Mouse (Mus musculus): Measurements from ENCODE around the gene Gm26602. TPM values are rescaled to one million over a fixed set of nuclear protein-coding genes. Genes with fewer than 3 reads are reported as not detected.

Gm26602 gene
- polyA plus RNA-seq, 1 experiment from 2014 or later = 6.0 TPM

DNA sequence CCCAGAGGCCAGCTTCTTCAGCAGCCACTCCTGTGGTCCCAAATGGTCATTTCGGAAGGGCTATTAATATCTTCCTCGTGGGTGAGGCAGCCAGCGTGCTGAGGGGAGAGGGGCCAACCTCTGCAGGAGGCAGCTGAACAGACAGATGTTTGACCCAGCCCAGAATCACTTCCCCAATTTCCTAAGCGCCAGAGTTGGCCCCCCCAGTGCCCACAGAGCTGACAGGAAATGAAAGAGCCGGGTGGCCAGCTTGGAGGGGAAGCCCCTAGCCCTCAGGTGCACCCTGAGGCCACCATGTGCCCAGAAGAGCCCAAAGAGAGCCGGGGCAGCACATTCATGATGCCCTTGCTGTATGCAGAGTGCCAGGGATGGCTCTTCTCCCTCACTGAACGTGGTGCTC is 30.1 kb downstream of the Gm26602 start:
- Histone ChIP-seq H3K27me3 (replicated peaks; ENCODE audit: control insufficient read depth, insufficient read depth, low read length) (no peaks in the 10 kb centered on the region), H3K9ac (ENCODE audit: low read length) (no peak overlapping the region), H3K4me2 (ENCODE audit: low read length) (no peak overlapping the region), H3K27ac (ENCODE audit: low read depth, low read length) (no peak overlapping the region), H3K9me3 (replicated peaks; ENCODE audit: control insufficient read depth, low read length) (no peaks in the 10 kb centered on the region), H3K4me3 (ENCODE audit: low read depth, low read length) (no peak overlapping the region), H3K36me3 (ENCODE audit: control insufficient read depth, insufficient read depth, low read length) (peaks cover 2% of the 10 kb centered on the region; the same call in 1 of the 2 replicates), H3K4me1 (ENCODE audit: control insufficient read depth, insufficient read depth, low read length) (peaks cover 4% of the 10 kb centered on the region; the same call in 1 of the 2 replicates)
- WGBS = 73% methylated on average over 7 of the region's 7 CpGs
- ATAC-seq = no peak
- no peak for DNase-seq (ENCODE audit: low spot score)

DNA sequence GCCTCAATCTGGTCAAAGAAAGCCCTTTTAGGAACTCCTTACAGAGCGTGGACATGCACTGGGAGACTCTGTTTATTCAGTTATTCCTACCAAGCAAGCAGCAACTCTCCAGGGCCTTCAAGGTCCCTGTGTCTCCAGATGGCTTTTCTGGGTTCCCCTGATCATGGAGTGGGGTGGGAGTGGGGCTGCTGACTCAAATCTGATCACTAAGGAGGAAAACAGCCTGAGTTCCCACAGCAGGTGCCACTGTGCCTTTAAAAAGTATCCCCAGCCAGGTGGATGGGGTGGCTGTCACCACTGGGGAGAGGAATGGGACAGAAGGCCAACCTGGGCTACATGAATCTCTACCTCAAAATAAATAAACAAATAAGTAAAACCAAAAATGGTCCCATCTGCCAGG is 32.3 kb downstream of the Gm26602 start:
- no peak overlapping the region for H3K4me3 ChIP-seq (ENCODE audit: low read depth, low read length)
- H3K4me2 ChIP-seq (ENCODE audit: low read length) = no peak overlapping the region
- H3K4me1 ChIP-seq (ENCODE audit: control insufficient read depth, insufficient read depth, low read length) = peaks cover 3% of the 10 kb centered on the region; the same call in 1 of the 2 replicates
- DNase-seq (ENCODE audit: low spot score) = no peak
- no peak overlapping the region for H3K9ac ChIP-seq (ENCODE audit: low read length)
- no peaks in the 10 kb centered on the region for H3K27me3 ChIP-seq (replicated peaks; ENCODE audit: control insufficient read depth, insufficient read depth, low read length)
- no peaks in the 10 kb centered on the region for H3K36me3 ChIP-seq (ENCODE audit: control insufficient read depth, insufficient read depth, low read length)
- ATAC-seq = no peak
- H3K9me3 ChIP-seq (replicated peaks; ENCODE audit: control insufficient read depth, low read length) = no peaks in the 10 kb centered on the region
- WGBS = 79% methylated on average over 1 of the region's 1 CpGs
- H3K27ac ChIP-seq (ENCODE audit: low read depth, low read length) = no peak overlapping the region

DNA sequence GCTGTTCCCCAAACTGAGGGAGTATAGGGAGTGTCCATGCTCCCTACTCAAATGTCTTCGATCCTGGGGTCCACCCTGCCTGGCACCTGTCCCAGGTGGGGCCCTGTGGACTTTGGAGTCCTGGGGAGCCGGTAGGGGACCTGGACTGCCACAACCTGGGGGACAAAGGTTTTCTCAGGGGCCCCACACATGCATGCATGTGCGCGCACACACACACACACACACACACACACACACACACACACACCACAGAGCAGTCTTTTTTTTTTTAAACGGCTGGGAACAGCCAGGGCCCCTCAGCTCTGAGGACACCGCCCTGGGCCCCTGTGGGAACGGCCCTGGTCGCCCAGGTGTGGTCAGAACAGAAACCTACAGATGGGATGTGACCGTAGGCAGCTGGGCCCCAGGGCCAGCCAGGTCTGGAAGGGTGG is 32.8 kb downstream of the Gm26602 start:
- H3K27me3 ChIP-seq (replicated peaks; ENCODE audit: control insufficient read depth, insufficient read depth, low read length) = no peaks in the 10 kb centered on the region

DNA sequence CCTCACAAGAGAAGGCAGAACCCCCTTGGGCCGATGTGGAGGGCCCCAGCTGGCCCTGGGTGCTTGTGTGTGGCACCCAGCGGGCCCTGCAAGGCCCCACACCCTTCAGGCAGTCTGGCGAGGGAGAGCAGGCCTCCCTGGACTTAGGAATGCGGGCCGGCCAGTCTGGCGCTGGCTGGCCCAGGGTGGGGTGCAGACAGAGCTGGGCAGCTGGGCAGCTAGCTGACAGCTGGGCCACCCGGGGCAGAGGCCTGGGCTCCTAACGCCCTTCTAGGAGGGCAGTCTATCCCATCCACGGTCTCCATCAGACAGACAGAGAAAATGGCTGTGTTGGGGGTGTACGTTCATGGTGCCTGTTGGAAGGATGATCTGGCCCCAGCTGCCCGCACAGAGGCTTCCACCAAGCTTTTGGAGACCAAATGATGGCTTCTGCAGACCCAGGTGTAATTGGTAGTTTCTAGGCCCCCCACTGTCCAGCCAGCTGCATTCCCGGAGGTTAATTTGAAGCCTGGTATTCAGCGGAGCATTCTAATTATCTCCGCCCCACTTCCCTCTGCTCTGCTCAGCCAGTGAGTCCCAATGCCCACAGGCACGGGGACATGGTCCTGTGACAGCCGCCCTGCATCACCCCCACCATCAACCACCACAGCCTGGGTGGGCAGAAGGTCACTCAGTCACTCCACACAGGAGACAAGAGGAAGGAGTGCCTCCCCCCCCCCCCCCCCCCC is 35.0 kb downstream of the Gm26602 start:
- peak overlapping the region; percentile 17; the same call in 1 of the 2 replicates for H3K27ac ChIP-seq (ENCODE audit: low read depth, low read length)
- H3K27me3 ChIP-seq (replicated peaks; ENCODE audit: control insufficient read depth, insufficient read depth, low read length) = no peaks in the 10 kb centered on the region
- peaks cover 3% of the 10 kb centered on the region; the same call in 1 of the 2 replicates for H3K4me1 ChIP-seq (ENCODE audit: control insufficient read depth, insufficient read depth, low read length)
- no peaks in the 10 kb centered on the region for H3K9me3 ChIP-seq (replicated peaks; ENCODE audit: control insufficient read depth, low read length)
- 0 out of 2 replicates have a peak, but pooled peaks have one; percentile 42 for ATAC-seq
- H3K4me3 ChIP-seq (ENCODE audit: low read depth, low read length) = no peak overlapping the region
- WGBS = 18% methylated on average over 16 of the region's 16 CpGs
- H3K4me2 ChIP-seq (ENCODE audit: low read length) = no peak overlapping the region
- peak; percentile 52 for DNase-seq (ENCODE audit: low spot score)
- peaks cover 16% of the 10 kb centered on the region for H3K36me3 ChIP-seq (ENCODE audit: control insufficient read depth, insufficient read depth, low read length)
- H3K9ac ChIP-seq (ENCODE audit: low read length) = no peak overlapping the region

More for the DNA sequence above, 32.8 kb downstream of the Gm26602 start:
- Histone ChIP-seq H3K4me1 (ENCODE audit: control insufficient read depth, insufficient read depth, low read length) (peaks cover 3% of the 10 kb centered on the region; the same call in 1 of the 2 replicates), H3K9ac (ENCODE audit: low read length) (no peak overlapping the region), H3K36me3 (ENCODE audit: control insufficient read depth, insufficient read depth, low read length) (no peaks in the 10 kb centered on the region), H3K27ac (ENCODE audit: low read depth, low read length) (no peak overlapping the region), H3K4me3 (ENCODE audit: low read depth, low read length) (no peak overlapping the region), H3K9me3 (replicated peaks; ENCODE audit: control insufficient read depth, low read length) (no peaks in the 10 kb centered on the region), H3K4me2 (ENCODE audit: low read length) (no peak overlapping the region)
- ATAC-seq (no peak), DNase-seq (ENCODE audit: low spot score) (no peak)
- WGBS = 83% methylated on average over 9 of the region's 9 CpGs

DNA sequence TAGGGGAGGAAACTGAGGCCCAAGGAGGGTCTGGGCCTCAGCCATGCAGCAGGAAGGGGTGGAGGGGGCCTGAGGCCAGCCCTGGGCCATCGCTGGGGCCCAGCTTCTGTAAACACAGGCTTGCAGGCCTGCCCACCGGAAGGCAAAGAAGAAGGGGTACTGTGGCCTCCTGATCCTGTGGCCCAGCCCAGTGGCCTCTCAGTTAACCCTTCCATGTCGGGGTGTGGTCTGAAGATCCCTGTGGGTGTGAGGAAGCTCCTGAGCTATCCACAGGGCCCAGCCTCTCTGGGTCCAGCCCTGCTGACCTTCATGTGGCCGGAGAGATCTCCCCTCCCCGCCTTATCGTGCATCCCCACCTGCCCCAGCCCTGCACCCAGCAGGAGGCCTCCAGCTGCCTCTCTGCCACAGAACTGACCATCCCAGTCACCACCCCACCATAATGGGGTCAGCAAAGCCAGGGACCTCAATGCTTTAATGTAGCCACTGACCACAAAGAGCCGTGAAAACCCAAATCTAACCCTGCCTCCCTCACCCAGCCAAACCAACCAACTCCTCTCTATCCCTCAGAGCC is 36.2 kb downstream of the Gm26602 start:
- ATAC-seq (no peak), DNase-seq (ENCODE audit: low spot score) (no peak)
- Histone ChIP-seq H3K36me3 (ENCODE audit: control insufficient read depth, insufficient read depth, low read length) (peaks cover 27% of the 10 kb centered on the region), H3K27ac (ENCODE audit: low read depth, low read length) (no peak overlapping the region), H3K9ac (ENCODE audit: low read length) (no peak overlapping the region), H3K4me1 (ENCODE audit: control insufficient read depth, insufficient read depth, low read length) (peaks cover 3% of the 10 kb centered on the region; the same call in 1 of the 2 replicates), H3K4me2 (ENCODE audit: low read length) (no peak overlapping the region), H3K4me3 (ENCODE audit: low read depth, low read length) (no peak overlapping the region), H3K27me3 (replicated peaks; ENCODE audit: control insufficient read depth, insufficient read depth, low read length) (no peaks in the 10 kb centered on the region), H3K9me3 (replicated peaks; ENCODE audit: control insufficient read depth, low read length) (no peaks in the 10 kb centered on the region)
- WGBS = 21% methylated on average over 7 of the region's 7 CpGs

DNA sequence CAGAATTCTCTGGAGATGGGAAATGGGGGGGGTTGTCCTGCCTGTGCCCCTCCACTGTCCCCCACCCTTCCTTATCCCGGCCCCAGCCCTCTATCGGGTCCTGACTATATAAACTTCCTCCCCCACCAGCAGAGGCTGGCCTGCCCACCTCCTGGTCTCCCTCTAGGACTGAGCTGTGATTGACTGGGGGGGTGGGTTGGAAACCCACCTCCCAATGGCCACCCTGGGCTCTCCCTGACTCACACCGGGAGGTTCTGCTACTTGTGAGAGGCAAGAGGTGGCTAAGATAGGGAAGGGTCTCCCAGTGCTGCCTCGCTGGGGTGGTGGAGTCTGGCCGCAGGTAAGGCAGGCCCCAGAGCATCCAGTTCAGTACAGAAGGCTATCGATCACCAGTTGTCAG is 36.8 kb downstream of the Gm26602 start:
- Histone ChIP-seq H3K9ac (ENCODE audit: low read length) (no peak overlapping the region), H3K36me3 (ENCODE audit: control insufficient read depth, insufficient read depth, low read length) (peaks cover 28% of the 10 kb centered on the region), H3K4me1 (ENCODE audit: control insufficient read depth, insufficient read depth, low read length) (peaks cover 3% of the 10 kb centered on the region; the same call in 1 of the 2 replicates), H3K27ac (ENCODE audit: low read depth, low read length) (no peak overlapping the region), H3K9me3 (replicated peaks; ENCODE audit: control insufficient read depth, low read length) (no peaks in the 10 kb centered on the region), H3K4me2 (ENCODE audit: low read length) (no peak overlapping the region), H3K4me3 (ENCODE audit: low read depth, low read length) (no peak overlapping the region), H3K27me3 (replicated peaks; ENCODE audit: control insufficient read depth, insufficient read depth, low read length) (no peaks in the 10 kb centered on the region)
- 85% methylated on average over 6 of the region's 6 CpGs for WGBS
- DNase-seq (ENCODE audit: low spot score) = no peak
- no peak for ATAC-seq

DNA sequence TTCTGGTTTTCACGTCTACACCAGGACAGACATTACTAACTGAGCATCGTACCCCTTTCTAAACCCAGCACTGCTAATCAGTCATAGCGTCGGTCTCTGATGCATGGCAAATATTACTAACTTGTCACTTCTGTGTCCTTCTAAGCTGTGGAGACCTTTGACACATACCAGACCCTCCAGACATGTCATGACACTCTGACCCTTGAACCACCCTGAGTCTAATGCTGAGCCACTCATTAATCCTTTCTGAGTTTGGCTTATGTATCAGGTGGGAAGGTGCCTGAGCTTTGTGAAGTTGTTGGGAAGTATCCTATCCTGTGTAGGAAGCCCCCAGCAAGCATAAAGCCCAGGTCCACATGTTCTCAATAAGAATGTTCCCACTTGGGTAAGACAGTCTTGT is 39.2 kb downstream of the Gm26602 start:
- no peak overlapping the region for H3K4me3 ChIP-seq (ENCODE audit: low read depth, low read length)
- H3K9ac ChIP-seq (ENCODE audit: low read length) = no peak overlapping the region
- H3K9me3 ChIP-seq (replicated peaks; ENCODE audit: control insufficient read depth, low read length) = no peaks in the 10 kb centered on the region
- H3K27me3 ChIP-seq (replicated peaks; ENCODE audit: control insufficient read depth, insufficient read depth, low read length) = no peaks in the 10 kb centered on the region
- no peak for ATAC-seq
- no peak overlapping the region for H3K4me2 ChIP-seq (ENCODE audit: low read length)
- H3K4me1 ChIP-seq (ENCODE audit: control insufficient read depth, insufficient read depth, low read length) = peaks cover 3% of the 10 kb centered on the region; the same call in 1 of the 2 replicates
- WGBS = 96% methylated on average over 4 of the region's 4 CpGs
- DNase-seq (ENCODE audit: low spot score) = no peak
- H3K27ac ChIP-seq (ENCODE audit: low read depth, low read length) = no peak overlapping the region
- peaks cover 38% of the 10 kb centered on the region for H3K36me3 ChIP-seq (ENCODE audit: control insufficient read depth, insufficient read depth, low read length)

DNA sequence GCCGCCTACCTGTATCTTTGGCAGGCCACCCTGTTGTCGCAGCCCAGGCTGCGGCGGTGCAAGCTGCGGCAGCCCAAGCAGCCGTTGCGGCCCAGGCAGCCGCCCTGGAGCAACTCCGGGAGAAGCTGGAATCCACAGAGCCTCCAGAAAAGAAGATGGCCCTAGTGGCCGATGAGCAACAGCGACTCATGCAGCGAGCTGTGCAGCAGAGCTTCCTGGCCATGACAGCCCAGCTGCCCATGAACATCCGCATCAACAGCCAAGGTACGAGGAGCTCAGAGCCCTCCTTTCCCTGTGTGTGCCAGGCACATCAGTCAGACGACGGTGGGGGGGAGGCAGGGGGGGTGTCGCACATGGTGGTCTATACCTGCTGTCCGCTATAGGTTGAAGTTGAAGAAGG is 40.0 kb downstream of the Gm26602 start:
- Histone ChIP-seq H3K9ac (ENCODE audit: low read length) (no peak overlapping the region), H3K4me1 (ENCODE audit: control insufficient read depth, insufficient read depth, low read length) (peaks cover 3% of the 10 kb centered on the region; the same call in 1 of the 2 replicates), H3K27me3 (replicated peaks; ENCODE audit: control insufficient read depth, insufficient read depth, low read length) (no peaks in the 10 kb centered on the region), H3K36me3 (ENCODE audit: control insufficient read depth, insufficient read depth, low read length) (peaks cover 38% of the 10 kb centered on the region), H3K9me3 (replicated peaks; ENCODE audit: control insufficient read depth, low read length) (no peaks in the 10 kb centered on the region), H3K4me3 (ENCODE audit: low read depth, low read length) (no peak overlapping the region), H3K4me2 (ENCODE audit: low read length) (no peak overlapping the region), H3K27ac (ENCODE audit: low read depth, low read length) (no peak overlapping the region)
- WGBS = 85% methylated on average over 18 of the region's 18 CpGs
- ATAC-seq (no peak), DNase-seq (ENCODE audit: low spot score) (no peak)

DNA sequence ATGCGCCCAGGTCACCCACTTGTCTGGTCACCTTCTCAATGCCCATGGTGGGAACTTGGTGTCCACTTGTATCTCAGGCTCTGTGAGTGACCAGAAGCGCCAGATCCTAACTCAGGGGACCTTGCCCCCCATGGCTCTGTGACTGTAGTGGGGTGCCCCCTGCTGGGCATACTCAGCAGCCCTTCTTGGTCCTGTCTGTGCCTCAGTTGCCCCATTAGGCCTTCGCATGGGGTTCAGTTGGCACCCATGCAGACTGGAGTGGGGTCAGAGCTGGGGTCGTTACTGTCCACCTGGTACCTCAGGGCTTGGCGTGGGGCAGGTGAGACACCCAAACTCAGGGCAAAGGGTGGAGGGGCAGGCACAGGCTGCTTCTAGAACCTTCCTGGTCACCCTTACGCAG is 43.3 kb downstream of the Gm26602 start:
- Histone ChIP-seq H3K27ac (ENCODE audit: low read depth, low read length) (no peak overlapping the region), H3K4me3 (ENCODE audit: low read depth, low read length) (no peak overlapping the region), H3K9me3 (replicated peaks; ENCODE audit: control insufficient read depth, low read length) (no peaks in the 10 kb centered on the region), H3K36me3 (ENCODE audit: control insufficient read depth, insufficient read depth, low read length) (peaks cover 37% of the 10 kb centered on the region), H3K27me3 (replicated peaks; ENCODE audit: control insufficient read depth, insufficient read depth, low read length) (no peaks in the 10 kb centered on the region), H3K4me2 (ENCODE audit: low read length) (no peak overlapping the region), H3K4me1 (ENCODE audit: control insufficient read depth, insufficient read depth, low read length) (no peaks in the 10 kb centered on the region), H3K9ac (ENCODE audit: low read length) (no peak overlapping the region)
- ATAC-seq = no peak
- no peak for DNase-seq (ENCODE audit: low spot score)
- WGBS = 84% methylated on average over 6 of the region's 6 CpGs

Data from forebrain, embryonic 14.5 days (tissue).